Mouse (Mus musculus) common myeloid progenitor, adult 5-6 weeks (primary cell): ENCODE results near the gene Slc25a23. TPM values are rescaled to one million over a fixed set of nuclear protein-coding genes. Genes with fewer than 3 reads are reported as not detected.
A peak's percentile ranks its signal among the peaks of the same experiment; 100 is the strongest.

Source experiments
- ATAC-seq: replicated peaks from 2 replicates; pipeline ENCODE4 v1.8.0; 2016; ENCODE audit warnings: low read depth, mild to moderate bottlenecking, moderate TSS enrichment, inconsistent platforms; ENCODE audit not compliant: poor library complexity, severe bottlenecking
- total RNA-seq: library from RNA; stranded (forward); fragments of 200-1000, 187-1606 nt; gene quantifications from 2 replicates; pipeline ENCODE4 v1.2.3, GENCODE M21; 2017

Gene Slc25a23
- total RNA-seq, 1 experiment from 2014 or later = 11.6 TPM

DNA sequence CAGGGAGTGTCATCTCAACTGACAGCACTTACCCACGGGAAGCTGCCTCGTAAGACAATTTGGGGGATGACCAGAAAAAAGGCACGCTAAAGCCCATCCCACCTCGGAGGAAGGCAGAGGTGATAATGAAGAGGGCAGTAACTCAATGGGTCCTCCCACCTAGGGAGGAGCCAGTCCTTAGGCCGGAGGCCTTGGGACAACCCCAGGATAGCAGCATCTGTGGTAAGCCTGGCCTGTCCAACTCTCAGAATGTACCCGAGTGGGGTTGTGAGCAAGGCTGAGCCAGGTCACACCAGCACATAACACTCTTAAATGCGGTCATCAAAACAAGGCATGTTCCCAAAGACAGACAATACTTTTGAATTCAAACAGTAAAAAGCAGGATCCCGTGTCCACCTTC is 30.0 kb downstream of the Slc25a23 start:
- ATAC-seq = no peak

- ATAC-seq = no peak
These were observed 32.2 kb downstream of the Slc25a23 start for GRCm38 (mm10) chr17:57027471-57027870.

DNA sequence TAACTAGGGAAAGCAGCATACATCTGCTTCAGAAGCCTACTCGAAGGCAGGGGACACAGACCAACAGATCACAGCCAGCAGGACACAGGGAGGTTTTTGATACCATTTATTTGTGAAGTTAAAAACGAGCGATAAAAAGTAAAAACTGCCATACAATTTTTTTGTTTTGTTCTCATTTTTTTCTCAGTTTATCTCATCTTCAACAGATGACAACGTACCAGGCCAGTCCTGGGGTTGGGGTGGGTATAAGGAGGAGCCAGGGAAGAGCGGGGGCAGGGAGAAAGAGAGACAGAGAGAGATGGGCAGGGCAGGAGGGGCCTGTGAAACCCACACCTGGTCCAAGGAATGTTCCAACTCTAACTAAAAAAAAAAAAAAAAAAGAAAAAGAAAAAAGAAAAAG is 38.7 kb downstream of the Slc25a23 start:
- no peak for ATAC-seq

GRCm38 (mm10) chr17:57019693-57020092 is 40.0 kb downstream of the Slc25a23 start:
- ATAC-seq = peak; percentile 48; the same call in 1 of the 2 replicates

GRCm38 (mm10) chr17:57012245-57012795 is 47.3 kb downstream of the Slc25a23 start:
- no peak for ATAC-seq

GRCm38 (mm10) chr17:57011236-57012141 is 48.2 kb downstream of the Slc25a23 start, which contains the start of the genes Gtf2f1 and Gm17949:
Gene Gtf2f1, minus strand, starts transcription at chr17:57011288.
Gene Gm17949, plus strand, starts transcription at chr17:57011469.
- peak; percentile 84 for ATAC-seq

GRCm38 (mm10) chr17:57010911-57011235 is 48.8 kb downstream of the Slc25a23 start:
- peak; percentile 42 for ATAC-seq

GRCm38 (mm10) chr17:57007137-57007905 is 52.3 kb downstream of the Slc25a23 start:
- ATAC-seq = no peak

GRCm38 (mm10) chr17:57003994-57004393 is 55.7 kb downstream of the Slc25a23 start:
- ATAC-seq = no peak

DNA sequence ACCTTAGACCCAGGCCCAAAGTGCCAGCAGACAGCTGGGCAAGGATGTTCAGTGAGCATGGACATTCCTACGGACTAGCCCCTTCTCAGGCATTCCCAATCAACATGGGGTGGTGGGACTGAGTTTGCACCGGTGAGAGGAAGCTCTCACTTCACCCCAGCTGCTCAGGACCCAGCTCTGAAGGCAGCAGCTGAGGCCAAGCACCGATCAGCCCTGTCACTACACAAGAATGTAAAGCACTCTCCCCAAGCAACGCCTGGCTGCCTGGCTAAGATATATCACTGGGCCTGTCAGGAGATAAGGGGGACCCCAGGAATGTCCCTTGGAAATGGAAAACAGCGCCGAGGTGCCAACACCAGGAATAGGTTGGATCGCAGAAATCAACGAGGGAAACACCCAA is 58.4 kb downstream of the Slc25a23 start:
- no peak for ATAC-seq

- ATAC-seq = no peak
These were observed 59.6 kb downstream of the Slc25a23 start, which contains the start of gene Pspn for GRCm38 (mm10) chr17:56999968-57000609. Gene Pspn, minus strand, starts transcription at chr17:57000018.

DNA sequence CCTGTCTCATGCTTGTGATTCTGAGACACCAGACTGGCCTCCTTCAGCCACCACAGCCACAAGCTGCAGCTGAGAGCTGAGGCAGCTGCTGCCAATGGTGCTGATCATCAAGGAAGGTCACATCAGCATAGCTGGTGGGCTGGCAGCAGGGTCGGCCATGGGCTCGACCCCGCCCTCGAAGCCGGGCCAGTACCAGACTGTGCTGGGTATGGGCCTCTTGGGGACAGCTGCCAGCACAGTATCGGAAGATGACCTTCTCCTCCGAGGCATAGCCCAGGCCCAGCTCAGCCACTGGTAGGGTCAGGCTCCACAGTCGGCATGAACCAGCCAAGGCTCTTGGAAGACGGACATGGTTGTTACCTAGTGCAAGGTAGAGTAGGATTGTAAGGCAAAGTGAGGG is 60.2 kb downstream of the Slc25a23 start:
- no peak for ATAC-seq

DNA sequence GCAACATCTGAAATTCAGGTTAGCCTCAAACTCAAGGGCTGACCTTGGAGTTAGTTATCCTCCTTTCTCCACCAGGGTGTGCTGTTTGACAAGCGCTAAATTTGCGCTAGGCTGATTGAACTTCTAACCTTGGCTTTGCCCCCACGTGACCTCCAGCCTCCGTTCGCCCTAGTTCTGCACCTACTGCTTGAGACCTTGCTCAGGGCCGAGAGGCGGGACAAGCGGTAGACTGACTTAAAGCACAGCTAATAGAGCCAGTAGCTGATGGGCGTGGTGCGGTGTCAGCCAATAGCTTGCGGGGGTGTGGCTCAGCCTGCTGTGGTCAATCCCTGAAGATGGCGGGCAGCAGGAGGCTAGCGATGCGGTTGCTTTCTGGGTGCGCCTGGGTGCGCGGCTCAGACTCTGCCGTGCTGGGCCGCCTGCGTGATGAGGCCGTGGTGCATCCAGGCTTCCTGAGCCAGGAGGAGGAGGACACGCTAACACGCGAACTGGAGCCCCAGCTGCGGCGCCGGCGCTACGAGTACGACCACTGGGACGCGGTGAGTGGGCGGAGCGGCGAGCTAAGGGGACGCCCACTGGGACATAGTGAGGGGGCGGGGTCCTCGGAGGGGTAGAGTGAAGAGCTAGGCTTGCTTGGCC is 62.5 kb downstream of the Slc25a23 start, which contains the start of gene Alkbh7:
Gene Alkbh7, plus strand, starts transcription at position 311 of the 639 bp plus-strand sequence.
- peak; percentile 98 for ATAC-seq

DNA sequence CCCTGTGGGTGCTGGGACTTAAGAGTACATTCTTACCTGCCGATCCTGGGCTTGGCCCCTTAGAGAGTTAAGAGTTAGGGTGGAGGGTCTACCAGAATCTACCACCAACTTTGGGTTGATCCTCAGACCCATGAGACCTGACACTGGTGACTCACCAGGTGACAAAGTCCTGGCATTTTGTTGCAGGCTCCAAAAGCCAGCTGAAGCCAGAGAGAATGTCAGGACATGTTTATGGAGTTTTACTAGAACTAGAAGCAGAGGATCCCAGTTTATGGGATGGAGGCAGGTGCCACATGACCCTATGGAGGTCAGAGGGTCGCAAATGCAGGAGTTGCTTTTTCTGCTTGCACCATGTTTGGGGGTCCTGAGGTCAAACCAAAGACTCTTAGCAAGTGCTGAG is 63.2 kb downstream of the Slc25a23 start:
- no peak for ATAC-seq

- no peak for ATAC-seq
These were observed 64.6 kb downstream of the Slc25a23 start for GRCm38 (mm10) chr17:56995046-56995445.

Other genes with a start within 250 kb of the Slc25a23 start
- gene Rfx2, start 228.8 kb downstream of the Slc25a23 start, total RNA-seq = 7.6 and 7.7 TPM in 2 replicates
- not detected in 2 replicates for gene Acsbg2, start 185.4 kb downstream of the Slc25a23 start, total RNA-seq
- 0.05 TPM in 1 of 2 replicates, not detected in the other for gene 1700061G19Rik, start 184.4 kb downstream of the Slc25a23 start, total RNA-seq
- 22.4 and 23.7 TPM in 2 replicates for gene Mllt1, start 124.4 kb downstream of the Slc25a23 start, total RNA-seq
- gene Acer1, start 77.7 kb downstream of the Slc25a23 start, total RNA-seq = not detected in 2 replicates
- gene Clpp, start 69.6 kb downstream of the Slc25a23 start, total RNA-seq = 73.8 and 96.9 TPM in 2 replicates
- gene Alkbh7, start 62.5 kb downstream of the Slc25a23 start, total RNA-seq = 16.0 and 30.3 TPM in 2 replicates
- gene Pspn, start 59.8 kb downstream of the Slc25a23 start, total RNA-seq = not detected in 2 replicates
- 108 and 124 TPM in 2 replicates for gene Gtf2f1, start 48.6 kb downstream of the Slc25a23 start, total RNA-seq
- not detected in 2 replicates for gene Gm17949, start 48.4 kb downstream of the Slc25a23 start, total RNA-seq
- gene Khsrp, start 28.3 kb downstream of the Slc25a23 start, total RNA-seq = 90.7 and 122 TPM in 2 replicates
- gene Slc25a41, start 18.2 kb downstream of the Slc25a23 start, total RNA-seq = not detected in 2 replicates
- 1.3 TPM in 1 of 2 replicates, not detected in the other for gene Crb3, start 758 bp downstream of the Slc25a23 start, total RNA-seq
- 4.4 and 5.0 TPM in 2 replicates for gene Dennd1c, start 18.7 kb upstream of the Slc25a23 start, total RNA-seq
- not detected in 2 replicates for gene Tubb4a, start 27.9 kb upstream of the Slc25a23 start, total RNA-seq
- 0.82 and 1.7 TPM in 2 replicates for gene Tnfsf9, start 45.5 kb upstream of the Slc25a23 start, total RNA-seq
- not detected in 2 replicates for gene Cd70, start 89.9 kb upstream of the Slc25a23 start, total RNA-seq
- 7.2 and 9.0 TPM in 2 replicates for gene Tnfsf14, start 134.3 kb upstream of the Slc25a23 start, total RNA-seq
- 8.4 and 19.3 TPM in 2 replicates for gene C3, start 168.3 kb upstream of the Slc25a23 start, total RNA-seq
- 17.0 and 17.7 TPM in 2 replicates for gene Gpr108, start 188.6 kb upstream of the Slc25a23 start, total RNA-seq
- gene Trip10, start 189.6 kb upstream of the Slc25a23 start, total RNA-seq = 8.4 and 9.8 TPM in 2 replicates
- 182 and 183 TPM in 2 replicates for gene Vav1, start 219.2 kb upstream of the Slc25a23 start, total RNA-seq